Mouse (Mus musculus): ENCODE measurements around the gene Gm20388.

DNA sequence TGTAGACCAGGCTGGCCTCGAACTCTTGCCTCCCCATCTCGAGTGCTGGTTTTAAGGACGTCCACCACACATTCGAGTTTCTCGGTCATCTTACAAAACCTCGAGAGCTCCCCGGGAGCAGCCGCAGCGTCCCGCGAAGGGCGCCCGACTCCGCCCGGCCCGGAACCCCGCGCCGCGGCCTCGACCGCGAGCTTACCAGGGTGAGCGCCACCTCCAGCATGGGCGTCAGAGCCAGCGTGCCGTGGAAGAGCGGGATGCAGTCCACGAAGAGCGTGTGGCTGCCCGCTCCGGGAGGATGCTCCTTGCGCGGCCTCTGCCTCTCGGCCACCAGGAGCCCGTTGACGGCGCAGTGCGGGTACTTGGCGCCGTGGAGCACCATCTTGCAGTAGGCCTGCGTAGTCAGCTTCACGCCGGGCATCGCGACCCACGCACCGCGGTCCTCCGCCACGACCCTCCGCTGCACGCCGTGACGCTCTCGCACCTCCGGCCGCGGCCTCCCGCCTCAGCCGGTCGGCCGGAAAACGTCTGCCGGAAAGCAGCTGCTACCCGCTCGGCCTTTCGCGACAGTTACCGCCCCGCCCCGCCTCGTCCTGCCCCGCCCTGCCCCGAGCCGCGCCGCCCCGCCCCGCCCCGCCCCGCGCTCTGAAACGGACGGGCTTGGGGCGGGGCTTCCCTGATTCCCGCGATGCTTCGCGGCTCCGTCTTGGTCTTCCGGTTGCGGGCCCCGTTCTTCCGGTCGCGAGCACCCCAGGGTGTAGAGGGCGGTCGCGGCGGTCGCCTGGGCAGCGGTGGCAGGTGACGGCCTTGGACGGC lies 757.1 kb downstream of the Gm20388 start, which contains the start of the genes Gm27021 and Cox4i1:
- TF ChIP-seq CTCF (IDR thresholded peaks at IDR 0.05; ENCODE audit: low read depth), result peak; percentile 31
- TF ChIP-seq EP300 (IDR thresholded peaks at IDR 0.05; ENCODE audit: low read depth), result no peak

All from liver, embryonic 14.5 days (tissue).